Mouse (Mus musculus) brain, embryonic 14.5 days (tissue): ENCODE data around the gene Birc6. TPM values are rescaled to one million over a fixed set of nuclear protein-coding genes. Genes with fewer than 3 reads are reported as not detected.
"Not testable (repeated sequence)": the region's sequence is repeated elsewhere in the genome, so short reads cannot be mapped to it uniquely, and the experiment has no call there.

Source experiments
- DNase-seq: peaks from one replicate; pipeline ENCODE4 v3.0.0-alpha.2; 2011; ENCODE audit warnings: low read depth
- CTCF ChIP-seq: fragments of 200-500 bp; IDR thresholded peaks from 2 replicates; pipeline ENCODE4 v1.5.1; 2012; ENCODE audit warnings: inconsistent platforms, mild to moderate bottlenecking, moderate library complexity, borderline replicate concordance; ENCODE audit not compliant: insufficient read depth, insufficient read length; ENCODE audit errors: extremely low read depth
- POLR2A ChIP-seq: fragments of 200-500 bp; IDR thresholded peaks from 2 replicates; pipeline ENCODE4 v1.6.1; 2012; ENCODE audit warnings: mild to moderate bottlenecking, inconsistent platforms, borderline replicate concordance; ENCODE audit not compliant: poor library complexity, insufficient read depth, insufficient read length, severe bottlenecking; ENCODE audit errors: extremely low read depth
- polyA plus RNA-seq: library from polyadenylated mRNA; depleted of rRNA; stranded (reverse); fragments of >200 nt; gene quantifications from 2 replicates; pipeline ENCODE4 v1.2.3, GENCODE M21; 2012

Birc6 gene
- polyA plus RNA-seq, 1 experiment, result 123 TPM

- TF ChIP-seq CTCF, result no peak
- no peak for TF ChIP-seq POLR2A
Measured at GRCm38 (mm10) chr17:74688555-74688954, 160.5 kb downstream of the Birc6 start.

GRCm38 (mm10) chr17:74689406-74689805 lies 161.3 kb downstream of the Birc6 start:
- no peak for DNase-seq
- TF ChIP-seq CTCF (no peak), POLR2A (no peak)

More at GRCm38 (mm10) chr17:74688555-74688954, 160.5 kb downstream of the Birc6 start:
- no peak for DNase-seq

- DNase-seq, result not testable (repeated sequence)
Measured at GRCm38 (mm10) chr17:74701661-74702060, 173.6 kb downstream of the Birc6 start.

- TF ChIP-seq POLR2A (no peak), CTCF (no peak)
Measured at GRCm38 (mm10) chr17:74705480-74705879, 177.4 kb downstream of the Birc6 start.

GRCm38 (mm10) chr17:74706593-74706992 lies 178.5 kb downstream of the Birc6 start:
- TF ChIP-seq POLR2A (no peak), CTCF (no peak)
- DNase-seq, result no peak

More at GRCm38 (mm10) chr17:74705480-74705879, 177.4 kb downstream of the Birc6 start:
- no peak for DNase-seq

- no peak for TF ChIP-seq CTCF
- no peak for TF ChIP-seq POLR2A
- DNase-seq, result no peak
Measured at GRCm38 (mm10) chr17:74707637-74708152, 179.6 kb downstream of the Birc6 start.

GRCm38 (mm10) chr17:74710731-74711130 lies 182.6 kb downstream of the Birc6 start:
- TF ChIP-seq CTCF (no peak), POLR2A (no peak)
- DNase-seq, result no peak

- DNase-seq, result no peak
- TF ChIP-seq CTCF (no peak), POLR2A (no peak)
Measured at GRCm38 (mm10) chr17:74711627-74712026, 183.5 kb downstream of the Birc6 start.

- DNase-seq, result no peak
- TF ChIP-seq CTCF (no peak), POLR2A (no peak)
Measured at GRCm38 (mm10) chr17:74715128-74715527, 187.0 kb downstream of the Birc6 start.

GRCm38 (mm10) chr17:74715724-74716123 lies 187.6 kb downstream of the Birc6 start:
- DNase-seq, result no peak
- TF ChIP-seq POLR2A, result no peak
- no peak for TF ChIP-seq CTCF

GRCm38 (mm10) chr17:74716643-74717042 lies 188.5 kb downstream of the Birc6 start:
- DNase-seq, result no peak
- TF ChIP-seq CTCF (no peak), POLR2A (no peak)

- TF ChIP-seq POLR2A, result no peak
- no peak for TF ChIP-seq CTCF
- no peak for DNase-seq
Measured at GRCm38 (mm10) chr17:74717091-74717617, 189.1 kb downstream of the Birc6 start.
